ENCODE assay signal across 8 mouse cellular contexts in genomic region chr6:48628808-48629660, GRCm38 (mm10). TPM values are rescaled to one million over a fixed set of nuclear protein-coding genes. Genes with fewer than 3 reads are reported as not detected.
DNase-seq lines count a peak whose midpoint lies in the region; ATAC-seq lines count a peak whose summit lies in the region.

No protein-coding gene starts in this region.

- H3K27me3 ChIP-seq in lung, embryonic 15.5 days: peaks cover 42% of the 10 kb centered on the region
- peaks cover 21% of the 10 kb centered on the region; the same call in 1 of the 2 replicates for H3K27me3 ChIP-seq in heart, embryonic 14.5 days (ENCODE audit: control insufficient read depth, insufficient read depth, low read length)
- H3K27me3 ChIP-seq in splenic B cell, adult 2 months (ENCODE audit: control insufficient read depth, insufficient read depth, low read length, poor library complexity, severe bottlenecking): no peaks in the 10 kb centered on the region

- WGBS in lung, embryonic 15.5 days: 10% methylated on average over 54 of the region's 54 CpGs
- 5% methylated on average over 53 of the region's 54 CpGs for WGBS in heart, embryonic 14.5 days

- H3K27ac ChIP-seq in lung, embryonic 15.5 days: no peak overlapping the region
- H3K27ac ChIP-seq in heart, embryonic 14.5 days (replicated peaks in 1 of 2; ENCODE audit: control insufficient read depth in 1 of 2, insufficient read depth in 1 of 2, low read depth in 2 of 2, low read length in 2 of 2): no peak overlapping the region

- peaks cover 16% of the 10 kb centered on the region for H3K4me1 ChIP-seq in lung, embryonic 15.5 days
- peaks cover 17 to 20% of the 10 kb centered on the region in 2 experiments; a peak in 3 of 4 replicates for H3K4me1 ChIP-seq in heart, embryonic 14.5 days (ENCODE audit: control insufficient read depth in 2 of 2, insufficient read depth in 2 of 2, low read length in 2 of 2)

- peak overlapping the region; percentile 42 for H3K4me3 ChIP-seq in lung, embryonic 15.5 days
- H3K4me3 ChIP-seq in heart, embryonic 14.5 days (ENCODE audit: control insufficient read depth in 1 of 2, insufficient read depth in 1 of 2, low read depth in 1 of 2, low read length in 2 of 2): peak overlapping the region; percentile 47 to 49

- ATAC-seq in lung, embryonic 15.5 days (ENCODE audit: borderline replicate concordance, extremely low read depth, low FRiP score, low TSS enrichment): peak; percentile 53; the same call in 1 of the 2 replicates
- 0 out of 2 replicates have a peak, but pooled peaks have one; percentile 13 for ATAC-seq in heart, embryonic 14.5 days (ENCODE audit: insufficient number of reproducible peaks, insufficient read depth, low FRiP score, low read depth)

- no peak overlapping the region for H3K9ac ChIP-seq in lung, embryonic 15.5 days
- peak overlapping the region; percentile 70 for H3K9ac ChIP-seq in heart, embryonic 14.5 days (ENCODE audit: low read length)

- peak overlapping the region; percentile 88 for H3K4me2 ChIP-seq in lung, embryonic 15.5 days
- peak overlapping the region; percentile 94 for H3K4me2 ChIP-seq in heart, embryonic 14.5 days (ENCODE audit: low read length)

- no peak for DNase-seq in lung, postnatal 10 days
- peak; percentile 73 for DNase-seq in cerebellum, postnatal 10 days
- peak; percentile 47 to 59 for DNase-seq in layer of hippocampus, postnatal 14 days (ENCODE audit: low spot score in 2 of 2)
- peak; percentile 39 for DNase-seq in mesoderm, embryonic 11.5 days (ENCODE audit: low read depth, low spot score)
- peak; percentile 72 for DNase-seq in splenic B cell, adult 2 months (ENCODE audit: low read depth, low spot score)
- DNase-seq in gastrocnemius, postnatal 10 days: no peak

- H3K9me3 ChIP-seq in lung, embryonic 15.5 days: no peaks in the 10 kb centered on the region
- H3K9me3 ChIP-seq in heart, embryonic 14.5 days (ENCODE audit: control insufficient read depth, low read length): no peaks in the 10 kb centered on the region

- H3K36me3 ChIP-seq in lung, embryonic 15.5 days: no peaks in the 10 kb centered on the region
- H3K36me3 ChIP-seq in heart, embryonic 14.5 days (ENCODE audit: control insufficient read depth, insufficient read depth, low read length): no peaks in the 10 kb centered on the region
- no peaks in the 10 kb centered on the region for H3K36me3 ChIP-seq in splenic B cell, adult 2 months (ENCODE audit: control insufficient read depth, insufficient read depth, low read length, poor library complexity, severe bottlenecking)

RNA-seq across cellular contexts. Expression of gene AI854703, which starts 2.5 kb away (rescaled TPM):
- polyA plus RNA-seq in lung, embryonic 15.5 days (2015; fragmentation: Nextera tagmentation; extraction: Ambion mirVana): 0.93 and 1.1 TPM in 2 replicates
- polyA plus RNA-seq in heart, embryonic 14.5 days (2014; fragmentation: Nextera tagmentation; extraction: Ambion mirVana): 0.82 and 1.1 TPM in 2 replicates
- total RNA-seq in layer of hippocampus, postnatal 14 days (2021): 10 to 100 TPM; 12.5 to 13.7 TPM
- under 1 TPM; 0.36 to 0.47 TPM for total RNA-seq in gastrocnemius, postnatal 10 days (2021)

RNA-seq across cellular contexts. Expression of gene Gimap8, which starts 18.0 kb away (rescaled TPM):
- 4.2 and 4.3 TPM in 2 replicates for polyA plus RNA-seq in lung, embryonic 15.5 days (2015; fragmentation: Nextera tagmentation; extraction: Ambion mirVana)
- 0.85 and 1.2 TPM in 2 replicates for polyA plus RNA-seq in heart, embryonic 14.5 days (2014; fragmentation: Nextera tagmentation; extraction: Ambion mirVana)
- total RNA-seq in layer of hippocampus, postnatal 14 days (2021): 1 to 10 TPM; 1.0 to 1.4 TPM
- 1 to 10 TPM; 4.0 to 7.4 TPM for total RNA-seq in gastrocnemius, postnatal 10 days (2021)

RNA-seq across cellular contexts. Expression of gene Zfp775, which starts 27.2 kb away (rescaled TPM):
- 5.5 and 8.3 TPM in 2 replicates for polyA plus RNA-seq in lung, embryonic 15.5 days (2015; fragmentation: Nextera tagmentation; extraction: Ambion mirVana)
- polyA plus RNA-seq in heart, embryonic 14.5 days (2014; fragmentation: Nextera tagmentation; extraction: Ambion mirVana): 5.4 and 6.3 TPM in 2 replicates
- 1 to 10 TPM; 6.4 to 6.5 TPM for total RNA-seq in layer of hippocampus, postnatal 14 days (2021)
- total RNA-seq in gastrocnemius, postnatal 10 days (2021): 1 to 10 TPM; 5.1 TPM

RNA-seq across cellular contexts. Expression of gene Gm44965, which starts 35.3 kb away (rescaled TPM):
- not detected in 2 replicates for polyA plus RNA-seq in lung, embryonic 15.5 days (2015; fragmentation: Nextera tagmentation; extraction: Ambion mirVana)
- 0.84 TPM in 1 of 2 replicates, not detected in the other for polyA plus RNA-seq in heart, embryonic 14.5 days (2014; fragmentation: Nextera tagmentation; extraction: Ambion mirVana)
- total RNA-seq in layer of hippocampus, postnatal 14 days (2021): not detected
- 1 to 10 TPM in 1 of 2 experiments, not detected in 1; 5.4 TPM for total RNA-seq in gastrocnemius, postnatal 10 days (2021)

RNA-seq across cellular contexts. Expression of gene Repin1, which starts 35.4 kb away (rescaled TPM):
- 28.1 and 30.9 TPM in 2 replicates for polyA plus RNA-seq in lung, embryonic 15.5 days (2015; fragmentation: Nextera tagmentation; extraction: Ambion mirVana)
- 23.4 and 25.4 TPM in 2 replicates for polyA plus RNA-seq in heart, embryonic 14.5 days (2014; fragmentation: Nextera tagmentation; extraction: Ambion mirVana)
- total RNA-seq in layer of hippocampus, postnatal 14 days (2021): 10 to 100 TPM; 29.3 to 38.4 TPM
- 10 to 100 TPM; 18.5 to 25.2 TPM for total RNA-seq in gastrocnemius, postnatal 10 days (2021)

Comparison
In these comparisons a context has a peak if more than half of its experiments do, and no peak if none do; other contexts are left out.
1. DNase-seq: peak in cerebellum, postnatal 10 days (2 of 2), layer of hippocampus, postnatal 14 days (2 of 2), mesoderm, embryonic 11.5 days (single experiment) and splenic B cell, adult 2 months (single experiment); none in lung, postnatal 10 days (single experiment) and gastrocnemius, postnatal 10 days (single experiment).
2. RNA of gene AI854703, which starts 2.5 kb away (total RNA-seq): 12.5 to 13.7 TPM in layer of hippocampus, postnatal 14 days; 0.36 to 0.47 TPM in gastrocnemius, postnatal 10 days; every median in the first group is over 4 times any median in the second.